Mouse (Mus musculus): ENCODE measurements at regions not wholly inside any gene's neighbourhood (a gene's known extent, or its start where the extent isn't known, plus 50 kb on each side); places are given as distances from the start of the nearest gene placed in this dataset.
A peak's percentile ranks its signal among the peaks of the same experiment; 100 is the strongest.

DNA sequence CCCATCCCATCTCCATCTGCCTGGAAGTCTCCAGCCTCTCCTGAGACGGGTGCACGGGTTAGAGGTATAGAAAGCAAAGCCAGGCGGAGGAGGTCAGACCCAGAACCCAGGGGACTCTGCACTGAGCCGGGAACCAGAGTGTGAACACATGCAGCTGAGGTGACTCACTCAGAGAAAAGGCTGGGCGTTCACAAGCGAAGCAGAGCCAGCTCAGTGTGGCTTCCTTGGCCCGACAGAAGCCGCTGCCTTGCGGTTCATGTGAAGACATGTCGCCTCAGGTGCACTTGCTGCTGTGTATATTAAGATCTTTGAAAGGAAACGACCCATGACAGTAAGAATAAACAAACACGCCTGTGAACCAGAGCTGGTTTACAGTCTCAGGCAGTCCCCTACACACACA is 163.6 kb downstream of the Bmp7 start:
- no peak for DNase-seq (ENCODE audit: low spot score)

DNA sequence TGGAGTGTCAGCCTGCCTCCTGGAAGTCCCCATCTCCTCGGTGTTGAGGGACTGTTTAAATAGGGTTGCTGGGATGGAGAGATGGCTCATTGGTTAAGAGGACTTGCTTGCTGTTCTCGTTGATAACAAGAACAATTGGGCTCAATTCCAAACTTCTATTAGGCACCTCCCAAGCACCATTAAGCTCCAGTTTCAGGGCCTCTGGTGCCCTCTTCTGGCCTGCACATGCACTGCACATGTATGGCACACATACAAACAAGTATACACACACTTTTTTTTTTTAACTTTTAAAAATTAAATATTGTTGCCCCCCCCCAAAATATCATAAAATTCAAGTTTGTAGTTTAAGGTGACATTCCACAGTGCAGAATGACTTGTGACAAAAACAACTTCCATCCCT is 162.3 kb downstream of the Bmp7 start:
- DNase-seq (ENCODE audit: low spot score), result no peak

DNA sequence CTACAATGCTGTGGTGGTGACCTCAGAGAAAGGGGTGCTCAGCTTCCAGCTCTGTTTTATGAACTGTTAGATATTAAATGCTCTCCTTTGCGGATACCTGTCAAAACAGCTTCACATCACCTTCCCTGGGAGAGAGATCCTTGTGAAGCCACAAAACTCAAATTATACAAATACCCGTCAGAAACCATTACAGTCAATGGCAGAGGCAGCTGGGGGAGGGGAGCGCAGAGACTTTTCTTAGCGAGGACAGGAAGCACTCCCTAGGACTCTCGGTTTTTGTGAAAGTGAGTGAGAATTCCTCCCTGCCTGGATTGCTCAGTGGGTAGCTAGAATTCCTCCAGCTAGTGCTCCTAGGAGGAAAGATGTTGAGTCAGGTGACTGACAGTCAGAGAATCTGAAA is 161.0 kb downstream of the Bmp7 start:
- no peak for DNase-seq (ENCODE audit: low spot score)

DNA sequence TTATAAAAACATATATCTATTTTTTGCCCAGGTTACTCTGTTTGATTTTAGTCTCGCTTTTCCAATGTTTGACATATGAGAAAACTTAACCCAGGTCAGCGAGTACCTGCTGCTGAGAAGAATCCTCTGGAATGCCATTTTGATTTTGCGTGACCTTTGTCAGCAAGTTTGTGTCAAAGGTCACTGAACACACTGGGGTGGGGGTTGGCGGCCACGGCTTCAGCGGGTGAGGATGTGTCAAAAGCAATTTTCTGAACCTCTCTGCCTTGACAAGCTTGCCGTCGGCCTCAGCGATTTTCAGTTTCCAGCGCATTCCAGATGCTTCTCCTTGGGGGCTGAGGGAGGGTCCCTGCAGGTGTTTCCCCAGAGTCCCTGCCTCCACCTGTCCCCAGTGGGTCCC is 157.4 kb downstream of the Bmp7 start:
- DNase-seq (ENCODE audit: low spot score), result no peak

DNA sequence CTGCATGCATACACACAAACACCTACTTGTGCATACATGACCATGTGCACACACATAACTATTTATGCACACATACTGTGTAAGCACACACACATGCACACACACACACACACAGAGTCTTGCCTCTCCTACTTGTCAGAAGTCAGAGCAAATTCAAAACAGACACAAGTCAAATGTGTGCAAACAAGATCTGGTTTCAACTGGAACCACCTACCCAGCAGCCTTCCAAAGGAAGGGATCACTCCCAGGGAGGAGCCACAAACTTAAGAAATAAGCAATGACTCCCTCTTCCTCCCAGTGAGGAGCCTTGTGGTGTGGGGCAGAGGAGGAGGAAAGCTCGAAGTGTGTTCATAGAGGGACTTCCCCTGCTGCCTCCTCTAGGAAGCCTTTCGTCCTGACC is 153.8 kb downstream of the Bmp7 start:
- DNase-seq (ENCODE audit: low spot score), result no peak

DNA sequence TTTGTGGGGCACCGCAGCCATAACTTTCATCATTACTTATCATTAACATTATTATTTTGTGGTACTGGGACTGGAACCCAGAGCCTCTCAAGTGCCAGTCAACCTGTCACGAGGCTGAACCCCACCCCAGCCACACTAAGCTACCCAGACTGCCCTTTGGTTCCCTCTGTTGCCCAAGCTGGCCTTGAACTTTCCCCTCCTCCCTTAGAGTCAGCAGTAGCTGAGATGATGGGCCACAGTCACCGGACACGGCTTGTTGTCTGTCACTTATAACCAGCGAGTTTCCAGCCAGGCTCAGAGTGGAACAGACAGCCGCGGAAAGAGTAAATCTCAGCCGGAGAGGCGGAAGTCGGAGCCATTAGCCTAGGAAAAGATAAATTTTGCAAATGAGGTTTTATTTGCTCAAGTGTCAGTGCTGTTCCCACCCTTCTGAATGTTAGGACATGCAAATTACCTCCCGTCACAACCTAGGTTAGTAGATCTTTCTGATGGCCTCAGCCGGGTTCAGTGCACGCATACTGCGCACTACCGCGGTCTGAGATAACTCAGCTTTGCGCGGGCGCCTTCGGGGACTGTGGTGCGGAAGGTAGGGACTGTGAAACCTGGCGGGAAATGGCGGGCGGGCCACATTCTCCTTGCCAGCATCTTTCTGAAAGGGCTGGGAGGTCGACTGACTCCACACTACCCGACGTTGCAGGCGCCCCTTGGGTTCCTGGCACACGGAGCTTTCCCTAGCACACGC is 152.7 kb downstream of the Bmp7 start:
- DNase-seq (ENCODE audit: low spot score), result no peak

DNA sequence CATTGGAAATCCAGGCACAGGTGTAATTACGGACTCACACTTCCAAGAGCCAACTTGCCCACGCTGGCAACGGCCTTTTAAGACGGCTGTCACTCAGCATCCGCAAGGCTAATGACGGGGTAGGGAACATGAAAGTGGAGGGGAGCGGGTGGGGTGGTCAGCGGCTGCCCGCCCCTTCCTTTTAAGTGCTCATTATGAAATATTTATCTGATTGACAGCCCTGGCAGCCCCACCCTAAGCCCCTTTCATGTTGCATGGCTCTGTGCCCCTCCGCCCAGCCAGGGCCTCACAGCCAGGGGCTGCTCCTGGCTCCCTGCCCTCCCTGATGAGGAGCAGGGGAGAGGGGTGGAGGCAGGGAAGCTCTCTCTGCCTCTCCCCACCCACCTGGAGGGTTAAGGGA is 150.9 kb downstream of the Bmp7 start:
- no peak for DNase-seq (ENCODE audit: low spot score)

DNA sequence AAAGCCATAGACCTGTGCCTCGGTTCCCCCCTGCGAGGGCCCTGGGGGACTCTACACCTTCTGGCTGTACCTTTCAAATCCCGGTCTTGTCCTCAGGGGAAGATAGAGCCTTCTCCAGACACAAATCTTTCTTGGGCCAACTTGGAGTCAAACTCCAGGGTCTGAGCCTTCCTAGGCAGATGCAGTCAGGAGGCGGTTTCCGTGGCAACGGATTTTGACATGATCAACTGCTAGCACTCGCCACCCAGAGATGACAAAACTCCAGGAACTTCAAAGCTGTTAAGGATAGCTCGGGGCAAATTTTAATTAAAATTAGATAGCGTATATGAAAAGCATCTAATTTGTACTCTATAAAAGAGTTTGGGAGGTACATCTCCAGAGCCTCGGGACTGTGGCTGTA is 147.6 kb downstream of the Bmp7 start:
- no peak for DNase-seq (ENCODE audit: low spot score)

DNA sequence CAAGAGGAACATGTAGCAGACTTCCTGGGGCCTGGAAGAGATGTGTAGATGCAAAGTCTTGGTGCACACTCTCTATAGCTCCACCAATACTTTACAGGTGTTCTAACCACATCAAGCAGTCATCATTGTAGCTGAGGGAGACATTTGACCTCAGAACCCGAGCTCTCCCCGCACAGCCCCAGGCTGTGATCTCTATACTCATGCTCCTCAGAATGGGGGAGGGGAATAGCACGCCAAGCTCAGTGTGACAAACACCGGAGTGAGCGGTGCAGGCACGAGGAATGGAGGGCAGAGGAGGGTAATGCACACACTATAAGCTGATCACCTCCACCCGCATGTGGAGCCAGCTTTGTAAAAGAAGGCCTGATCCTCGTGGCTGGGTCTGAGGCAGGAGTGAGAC is 146.1 kb downstream of the Bmp7 start:
- no peak for DNase-seq (ENCODE audit: low spot score)

DNA sequence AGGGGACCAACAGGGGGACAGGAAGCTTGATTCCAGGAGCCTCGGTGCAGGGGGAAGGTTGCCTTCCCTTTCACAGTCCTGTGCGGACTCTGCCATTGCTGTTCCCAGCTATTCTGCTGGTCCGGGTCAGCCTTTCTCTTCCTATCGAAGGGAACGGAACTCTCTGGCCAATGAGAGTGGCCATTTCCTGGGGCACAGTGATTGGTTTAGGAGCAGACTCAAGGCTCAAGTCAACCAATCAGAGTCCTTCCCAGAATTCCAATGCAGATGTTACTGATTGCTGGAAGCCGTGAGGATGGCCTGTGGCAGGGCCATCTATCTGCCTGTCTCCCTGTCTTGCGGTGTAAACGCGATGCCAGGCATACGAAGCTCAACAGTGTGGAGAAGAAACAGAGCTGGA is 145.3 kb downstream of the Bmp7 start:
- DNase-seq (ENCODE audit: low spot score), result no peak

DNA sequence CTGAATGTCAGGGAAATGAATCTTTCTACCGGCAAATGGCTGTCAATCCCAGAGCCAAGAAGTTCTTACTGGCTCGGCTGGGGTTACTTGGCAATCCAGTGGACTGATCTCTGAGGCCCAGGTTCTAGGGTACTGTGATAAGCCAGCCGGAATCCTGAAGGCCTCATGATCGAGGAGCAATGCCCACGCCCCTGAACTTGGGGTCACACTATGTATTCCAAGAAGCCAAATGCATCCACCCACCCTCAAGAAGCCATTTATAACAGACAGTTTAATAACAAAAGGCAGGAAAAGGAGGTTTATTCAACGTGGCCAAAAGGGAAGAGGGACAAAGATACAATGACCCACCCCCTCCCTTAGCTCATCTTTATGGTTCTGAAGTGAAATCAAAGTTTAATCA is 144.0 kb downstream of the Bmp7 start:
- DNase-seq (ENCODE audit: low spot score), result no peak

DNA sequence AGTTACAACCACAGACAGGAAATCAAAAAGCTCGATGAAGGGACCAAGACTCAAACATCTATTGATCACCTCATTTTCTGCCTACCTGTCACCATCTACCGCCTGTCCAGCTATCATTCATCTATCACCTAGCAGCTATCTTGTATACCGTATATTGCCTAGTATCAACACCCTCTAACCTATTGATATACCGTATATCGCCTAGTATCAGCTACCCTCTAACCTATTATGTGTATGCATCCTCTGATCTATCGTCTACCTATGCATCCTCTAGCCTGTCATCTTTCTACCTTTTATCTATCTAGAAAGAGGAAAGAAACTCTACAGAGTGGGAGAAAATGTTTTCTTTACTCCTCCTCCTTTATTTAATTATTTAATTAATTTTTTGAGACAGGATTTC is 143.2 kb downstream of the Bmp7 start:
- no peak for DNase-seq (ENCODE audit: low spot score)

DNA sequence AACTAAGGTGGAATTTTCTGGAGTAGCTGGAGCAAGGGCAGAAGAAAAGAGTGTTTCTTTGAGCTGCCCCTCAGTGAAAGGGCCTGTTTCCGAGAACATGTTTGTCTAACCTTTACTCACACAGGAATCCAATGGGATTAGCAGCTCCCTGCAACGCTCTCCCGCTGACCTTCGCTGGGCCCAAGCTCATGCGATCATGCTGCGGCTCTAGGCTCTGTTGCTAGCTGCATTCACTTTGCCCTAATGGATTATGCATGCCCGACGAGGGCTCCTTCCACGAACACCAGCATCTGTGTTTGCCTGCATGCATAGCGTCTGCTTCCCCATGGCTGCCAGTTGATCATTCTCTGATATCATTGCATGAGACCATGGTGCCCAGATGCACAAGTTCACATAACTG is 140.2 kb downstream of the Bmp7 start:
- no peak for DNase-seq (ENCODE audit: low spot score)

DNA sequence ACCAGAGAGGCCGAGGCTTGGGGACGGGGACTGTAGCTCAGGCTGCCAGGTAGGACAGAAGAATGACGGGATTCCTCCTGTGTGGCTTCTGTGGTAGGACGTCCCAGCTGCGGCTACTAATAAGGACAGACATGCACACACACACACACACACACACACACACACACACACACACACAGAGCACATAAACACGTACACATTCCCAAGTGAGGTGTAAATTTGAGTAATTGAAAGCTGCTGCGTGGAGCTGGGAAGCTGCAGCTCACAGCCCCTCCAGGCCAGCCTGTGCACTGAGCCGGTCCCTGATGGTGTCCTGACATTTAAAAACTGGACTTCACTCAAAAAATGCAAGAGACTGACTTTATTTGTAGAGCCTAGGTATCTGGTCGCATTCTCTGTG is 139.3 kb downstream of the Bmp7 start:
- no peak for DNase-seq (ENCODE audit: low spot score)

DNA sequence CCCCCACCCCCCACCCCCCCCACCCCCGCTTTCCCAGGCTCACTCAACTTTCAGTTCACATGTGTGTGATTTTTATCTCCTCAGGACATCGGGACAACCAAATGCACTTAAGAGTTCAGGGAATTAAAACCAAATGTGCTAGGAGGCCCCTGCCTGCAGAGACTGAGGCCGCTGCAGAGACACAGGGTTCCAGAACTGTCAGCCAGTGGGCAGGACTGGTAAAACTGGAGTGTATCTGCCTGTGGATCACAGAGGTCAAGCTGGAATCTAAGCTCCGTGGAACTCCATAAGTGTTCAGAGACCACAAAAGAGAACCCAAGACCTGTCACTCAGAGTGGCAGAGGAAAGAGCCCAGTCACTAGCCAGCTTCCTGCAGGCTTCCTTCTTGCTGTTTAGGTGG is 138.3 kb downstream of the Bmp7 start:
- no peak for DNase-seq (ENCODE audit: low spot score)

DNA sequence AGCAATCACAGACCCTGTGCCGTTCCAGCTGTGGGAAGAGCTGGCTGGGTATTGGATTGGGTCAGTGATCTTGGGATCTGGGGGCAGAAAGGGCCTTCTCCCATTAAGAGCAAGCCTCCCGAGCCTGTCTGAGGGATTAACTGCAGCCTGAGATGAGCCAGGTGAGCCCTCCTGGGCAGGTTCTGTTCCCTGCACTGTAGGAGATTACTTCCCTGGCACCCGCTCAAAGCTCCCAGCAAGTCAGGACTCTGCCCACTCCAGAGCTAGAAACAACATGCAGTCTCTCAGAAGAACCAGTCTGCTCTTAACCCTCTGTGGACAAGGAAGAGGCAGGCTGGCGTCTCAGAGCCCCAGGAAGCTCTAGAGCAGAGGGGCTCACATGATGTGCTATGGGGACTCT is 132.7 kb downstream of the Bmp7 start:
- no peak for DNase-seq (ENCODE audit: low spot score)

DNA sequence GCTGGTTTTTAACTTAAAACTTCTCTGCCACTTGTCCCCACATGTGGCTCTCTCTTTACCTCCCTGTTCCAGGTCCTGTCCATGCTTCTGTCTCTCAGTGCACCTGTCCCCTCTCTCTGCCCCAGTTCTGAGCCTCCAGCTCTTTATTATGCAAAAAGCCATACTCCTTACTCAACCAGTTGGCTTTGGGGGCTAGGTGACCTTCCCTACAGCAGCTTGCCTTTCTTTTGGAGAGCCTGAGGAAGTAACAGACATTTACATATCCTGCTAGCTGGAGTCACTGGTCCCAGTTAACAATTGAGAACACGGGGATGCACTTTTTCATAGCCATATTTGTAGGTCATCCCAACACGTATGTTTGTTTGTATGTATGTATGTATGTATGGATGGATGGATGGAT is 130.8 kb downstream of the Bmp7 start:
- no peak for DNase-seq (ENCODE audit: low spot score)

DNA sequence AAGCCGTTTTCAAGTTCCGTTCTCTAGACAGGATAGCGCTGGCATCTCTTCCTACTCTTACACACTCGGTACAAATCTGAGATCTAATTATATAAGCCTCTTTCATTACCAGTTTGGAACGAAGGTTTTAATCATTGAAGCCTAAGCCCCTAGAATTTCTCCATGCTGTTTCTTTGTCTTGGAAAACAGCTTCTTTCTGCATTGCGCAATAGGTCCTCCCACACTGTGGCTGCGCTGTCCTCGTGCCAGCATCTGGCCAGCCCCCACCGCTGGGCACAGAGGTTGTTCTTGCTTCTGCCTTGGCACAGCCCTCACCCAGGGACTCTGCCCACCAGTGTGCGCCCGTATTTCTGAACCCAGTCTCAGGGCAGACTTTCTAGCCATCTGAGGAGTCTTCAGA is 126.8 kb downstream of the Bmp7 start:
- peak; percentile 26 for DNase-seq (ENCODE audit: low spot score)

DNA sequence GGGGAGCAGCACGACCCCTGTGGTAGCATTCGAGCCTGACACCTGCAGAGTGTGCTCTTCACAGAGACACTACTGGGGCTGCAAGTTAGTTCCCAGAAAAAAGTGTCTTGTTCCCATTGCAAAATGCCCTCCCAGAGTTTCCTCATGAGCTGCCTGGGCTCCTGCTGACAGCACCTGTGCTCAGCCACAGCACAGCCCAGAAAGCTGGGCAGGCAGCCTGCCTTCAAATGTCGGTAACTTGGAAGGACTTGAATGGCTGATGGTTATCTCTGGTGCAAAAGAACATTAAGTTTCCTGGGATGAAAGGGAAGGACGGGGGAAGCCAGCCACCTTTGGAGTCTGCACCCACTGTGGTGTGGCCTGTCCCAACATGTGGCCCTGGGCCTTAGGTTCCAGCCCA is 126.2 kb downstream of the Bmp7 start:
- no peak for DNase-seq (ENCODE audit: low spot score)

DNA sequence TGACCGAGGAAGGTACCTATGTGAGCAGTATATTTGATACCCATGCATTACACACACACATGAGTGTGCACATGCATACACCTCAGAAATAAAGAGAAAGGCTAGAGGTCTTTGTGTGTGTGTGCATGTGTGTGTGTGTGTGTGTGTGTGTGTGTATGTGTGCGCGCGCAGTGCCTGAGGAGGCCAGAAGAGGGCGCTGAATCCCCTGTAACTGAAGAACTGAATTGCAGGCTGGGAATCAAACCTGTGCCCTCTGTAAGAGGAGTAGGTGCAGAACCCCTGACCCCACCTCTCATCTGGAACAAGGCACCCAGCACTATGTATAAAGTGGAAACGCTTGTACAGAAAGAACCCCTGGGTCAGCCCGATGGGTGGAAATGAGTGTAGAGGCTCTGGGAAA is 125.0 kb downstream of the Bmp7 start:
- no peak for DNase-seq (ENCODE audit: low spot score)

DNA sequence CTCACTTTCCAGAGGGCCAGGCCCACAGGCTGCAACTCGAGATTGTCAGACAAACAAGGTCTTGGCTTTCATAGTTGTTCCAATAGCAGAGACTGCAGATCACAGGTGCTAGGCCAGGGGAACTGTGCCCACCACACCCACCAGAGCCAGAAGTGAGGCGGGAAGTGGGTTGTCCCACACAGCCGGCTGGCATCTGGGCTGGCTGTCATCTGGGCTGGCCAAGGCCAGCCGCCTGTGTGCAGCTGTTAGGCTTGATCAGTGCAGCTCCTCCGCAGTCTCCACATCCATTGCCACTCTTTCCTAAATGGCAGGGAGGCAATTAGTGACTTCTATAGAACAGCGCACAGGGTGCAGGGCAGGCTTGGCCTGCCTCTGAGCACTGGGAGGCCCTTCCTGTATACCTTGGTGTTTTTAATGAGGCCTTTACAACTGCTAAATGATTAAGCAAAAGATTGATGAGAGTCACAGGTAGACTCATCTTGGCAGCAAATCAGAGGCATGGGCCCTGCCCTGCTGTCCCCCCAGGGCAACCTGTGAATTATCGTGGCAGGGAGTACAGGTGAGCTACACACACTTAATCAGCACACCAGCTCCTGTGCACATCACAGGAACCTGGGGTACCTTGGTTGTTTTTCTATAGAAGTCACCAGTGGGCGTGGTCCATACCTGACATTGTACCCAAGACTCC is 122.9 kb downstream of the Bmp7 start:
- DNase-seq (ENCODE audit: low spot score), result no peak

Data from ovary, postnatal 14 days (tissue).